Mouse (Mus musculus) lung, postnatal 0 days (tissue): ENCODE measurements around the gene Tcf20.

ENCODE experiments used
- CTCF ChIP-seq: IDR thresholded peaks from 2 replicates; pipeline ENCODE4 v1.5.1; 2016; ENCODE audit warnings: antibody characterized with exemption, mild to moderate bottlenecking
- EP300 ChIP-seq: IDR thresholded peaks from 2 replicates; pipeline ENCODE4 v1.6.1; 2016; ENCODE audit warnings: antibody characterized with exemption, mild to moderate bottlenecking, control low read depth

- TF ChIP-seq CTCF (no peak), EP300 (no peak)
These were observed 110.4 kb downstream of the Tcf20 start for GRCm38 (mm10) chr15:82877309-82877708.
